Comparison of ENCODE assay signal across 27 mouse cellular contexts in genomic region chr17:12351564-12351963, GRCm38 (mm10). TPM values are rescaled to one million over a fixed set of nuclear protein-coding genes. Genes with fewer than 3 reads are reported as not detected.
DNase-seq lines count a peak whose midpoint lies in the region; ATAC-seq and TF ChIP-seq lines count a peak whose summit lies in the region.
"Had no signal": no experiment of that assay in that cellular context is flagged by ENCODE, and none has a peak within 500 bp of the region (broad histone marks: within the 10 kb centered on the region; RNA-seq: fewer than 3 reads in every experiment).

No protein-coding gene starts in this region.

- H3K79me2 ChIP-seq in CH12.LX (replicated peaks; ENCODE audit: control insufficient read depth, extremely low read depth, insufficient read depth, poor library complexity, severe bottlenecking): no peaks in the 10 kb centered on the region

- TF ChIP-seq CTCF in CH12.LX (conservative IDR thresholded peaks at IDR 0.05 in 1 of 2, IDR thresholded peaks at IDR 0.05 in 1 of 2; ENCODE audit: low read depth in 2 of 2, low read length in 2 of 2): no peak

- no peak overlapping the region for H3K4me3 ChIP-seq in intestine, embryonic 14.5 days (ENCODE audit: low read depth, low read length)
- no peak overlapping the region for H3K4me3 ChIP-seq in intestine, embryonic 16.5 days (ENCODE audit: low read length)
- no peak overlapping the region for H3K4me3 ChIP-seq in CH12.LX (replicated peaks in 1 of 3; ENCODE audit: low read depth in 2 of 3, low read length in 2 of 3, poor library complexity in 1 of 3)

- peak; percentile 72 for TF ChIP-seq EP300 in CH12.LX (IDR thresholded peaks at IDR 0.05; ENCODE audit: low read length)

- H3K9me3 ChIP-seq in intestine, embryonic 14.5 days (ENCODE audit: control insufficient read depth, low read length): no peaks in the 10 kb centered on the region
- no peaks in the 10 kb centered on the region for H3K9me3 ChIP-seq in intestine, embryonic 16.5 days (ENCODE audit: control insufficient read depth, low read length)
- H3K9me3 ChIP-seq in CH12.LX (replicated peaks; ENCODE audit: low read length): peaks cover 4% of the 10 kb centered on the region
- H3K9me3 ChIP-seq: G1E had no signal

- H3K4me2 ChIP-seq in intestine, embryonic 14.5 days (ENCODE audit: low read length): no peak overlapping the region
- no peak overlapping the region for H3K4me2 ChIP-seq in intestine, embryonic 16.5 days (ENCODE audit: low read depth, low read length)
- H3K4me2 ChIP-seq in CH12.LX (ENCODE audit: insufficient read depth, low read depth, poor library complexity, severe bottlenecking): peak overlapping the region; percentile 61

- no peak for ATAC-seq in intestine, embryonic 14.5 days (replicated peaks; ENCODE audit: low FRiP score, low TSS enrichment, low read depth)
- no peak for ATAC-seq in intestine, embryonic 16.5 days
- ATAC-seq in cerebellum, adult (ENCODE audit: insufficient number of reproducible peaks, low FRiP score, low TSS enrichment): no peak
- ATAC-seq: activated CD4-positive, CD25-positive, alpha-beta regulatory T cell, adult 4 months; CD4-positive, CD25-positive, alpha-beta regulatory T cell, adult 4 months; Patski had no signal

- no peak for TF ChIP-seq POLR2A in CH12.LX (IDR thresholded peaks at IDR 0.05; ENCODE audit: low read depth, low read length)

- no peak overlapping the region for H3K9ac ChIP-seq in intestine, embryonic 14.5 days (ENCODE audit: low read length)
- H3K9ac ChIP-seq in intestine, embryonic 16.5 days (ENCODE audit: low read depth, low read length): no peak overlapping the region
- 0 out of 2 replicates have a peak overlapping the region, but pooled peaks have one; percentile 13 for H3K9ac ChIP-seq in CH12.LX (ENCODE audit: insufficient read depth, low read depth)

- dilution Hi-C loops in CH12.LX (cut with MboI; ENCODE audit: extremely low pct_ligation_motif_present, extremely low pct_unique_long_range_greater_than_20kb, low sequenced_read_pairs): no loop called here

- peak; percentile 46 for DNase-seq in intestine, embryonic 14.5 days (ENCODE audit: low spot score)
- DNase-seq in A20 (ENCODE audit: low read depth, low spot score): peak; percentile 63
- peak; percentile 64 for DNase-seq in CH12.LX (ENCODE audit: extremely low read depth)
- peak; percentile 65 for DNase-seq in induced T-regulatory cell, adult 2 months (ENCODE audit: low read depth)
- DNase-seq in layer of hippocampus, postnatal 10 days (ENCODE audit: low spot score in 2 of 2): no peak
- no peak for DNase-seq in T-cell, adult 2 months (ENCODE audit: low spot score)
- DNase-seq: adrenal gland, adult 2 months; adrenal gland, adult 8-10 months; adrenal gland, postnatal 10 days; adrenal gland, postnatal 14 days; adrenal gland, postnatal 25 days; adrenal gland, postnatal 36 days; B cell, adult 2 months; cerebellum, adult 11 months; cerebellum, adult 11-12 months; cerebellum, adult 18-20 months; cerebellum, adult 2 months; cerebellum, adult 8-10 months; cerebellum, adult 9-10 months had no signal

- H3K36me3 ChIP-seq in intestine, embryonic 14.5 days (ENCODE audit: control insufficient read depth, insufficient read depth, low read length): no peaks in the 10 kb centered on the region
- H3K36me3 ChIP-seq in intestine, embryonic 16.5 days (ENCODE audit: control insufficient read depth, insufficient read depth, low read length): no peaks in the 10 kb centered on the region
- no peaks in the 10 kb centered on the region for H3K36me3 ChIP-seq in CH12.LX (replicated peaks in 1 of 2; ENCODE audit: control insufficient read depth in 1 of 2, insufficient read depth in 1 of 2, low read length in 1 of 2)
- H3K36me3 ChIP-seq: G1E had no signal

- 0 out of 2 replicates have a peak, but pooled peaks cover 4% of the 10 kb centered on the region for H3K4me1 ChIP-seq in intestine, embryonic 14.5 days (replicated peaks; ENCODE audit: control insufficient read depth, insufficient read depth, low read length)
- no peaks in the 10 kb centered on the region for H3K4me1 ChIP-seq in intestine, embryonic 16.5 days (ENCODE audit: control insufficient read depth, insufficient read depth, low read length)
- H3K4me1 ChIP-seq in CH12.LX (ENCODE audit: control insufficient read depth in 1 of 2, insufficient read depth in 2 of 2): peaks cover 10 to 26% of the 10 kb centered on the region in 2 experiments

- H3K27me3 ChIP-seq in intestine, embryonic 14.5 days (replicated peaks; ENCODE audit: control insufficient read depth, insufficient read depth, low read length): no peaks in the 10 kb centered on the region
- no peaks in the 10 kb centered on the region for H3K27me3 ChIP-seq in intestine, embryonic 16.5 days (replicated peaks; ENCODE audit: control insufficient read depth, insufficient read depth, low read length)
- no peaks in the 10 kb centered on the region for H3K27me3 ChIP-seq in CH12.LX (replicated peaks)
- H3K27me3 ChIP-seq: Patski had no signal

- in situ Hi-C loops in CH12.LX (cut with MboI; ENCODE audit: low pct_ligation_motif_present, low pct_unique_long_range_greater_than_20kb, low sequenced_read_pairs): no loop called here

- no peak overlapping the region for H3K27ac ChIP-seq in intestine, embryonic 14.5 days (ENCODE audit: low read depth)
- no peak overlapping the region for H3K27ac ChIP-seq in intestine, embryonic 16.5 days (ENCODE audit: low read length)
- H3K27ac ChIP-seq in CH12.LX (ENCODE audit: insufficient read depth, low read depth): peak overlapping the region; percentile 52

- 80% methylated on average over 6 of the region's 6 CpGs for WGBS in intestine, embryonic 14.5 days
- 84% methylated on average over 6 of the region's 6 CpGs for WGBS in intestine, embryonic 16.5 days

- no peak for TF ChIP-seq RAD21 in CH12.LX (IDR thresholded peaks at IDR 0.05; ENCODE audit: low read depth, low read length)

TF ChIP-seq in CH12.LX, 34 proteins besides CTCF, POLR2A, EP300 and RAD21 (continues in another document):
- TF ChIP-seq GABPA (IDR thresholded peaks at IDR 0.05; ENCODE audit: insufficient replicate concordance, low read depth, low read length) (no peak), MXI1 (IDR thresholded peaks at IDR 0.05; ENCODE audit: low read depth, low read length) (no peak), MEF2A (IDR thresholded peaks at IDR 0.05; ENCODE audit: borderline replicate concordance, low read depth, low read length) (peak; percentile 74; the same call in 1 of the 2 replicates), NELFE (IDR thresholded peaks at IDR 0.05; ENCODE audit: low read depth, low read length) (no peak), NRF1 (IDR thresholded peaks at IDR 0.05; ENCODE audit: low read depth, low read length) (no peak), MAFK (IDR thresholded peaks at IDR 0.05; ENCODE audit: insufficient replicate concordance, low read length) (no peak), PAX5 (IDR thresholded peaks at IDR 0.05; ENCODE audit: low read length) (no peak), POLR2AphosphoS2 (IDR thresholded peaks at IDR 0.05; ENCODE audit: low read depth, low read length) (no peak), USF1 (IDR thresholded peaks at IDR 0.05; ENCODE audit: low read depth, low read length) (no peak), E2F4 (IDR thresholded peaks at IDR 0.05; ENCODE audit: insufficient replicate concordance, low read depth, low read length) (no peak), MAX (IDR thresholded peaks at IDR 0.05; ENCODE audit: low read length) (no peak), JUND (conservative IDR thresholded peaks at IDR 0.05; ENCODE audit: low read depth, low read length) (peak; percentile 79), MYC (IDR thresholded peaks at IDR 0.05; ENCODE audit: low read depth, low read length) (0 out of 2 replicates have a peak, but pooled peaks have one; percentile 19), ZNF384 (IDR thresholded peaks at IDR 0.05; ENCODE audit: low read depth, low read length) (no peak), ZC3H11A (IDR thresholded peaks at IDR 0.05; ENCODE audit: low read depth, low read length) (no peak), IRF4 (IDR thresholded peaks at IDR 0.05; ENCODE audit: low read depth, low read length) (peak; percentile 91), BHLHE40 (IDR thresholded peaks at IDR 0.05; ENCODE audit: low read depth, low read length) (peak; percentile 43), TBP (conservative IDR thresholded peaks at IDR 0.05; ENCODE audit: low read depth, low read length) (no peak), KAT2A (IDR thresholded peaks at IDR 0.05; ENCODE audit: insufficient replicate concordance, low read length) (no peak), UBTF (IDR thresholded peaks at IDR 0.05; ENCODE audit: low read depth, low read length) (no peak), JUN (IDR thresholded peaks at IDR 0.05; ENCODE audit: insufficient read depth, low read depth, low read length) (peak; percentile 66), ZKSCAN1 (IDR thresholded peaks at IDR 0.05; ENCODE audit: borderline replicate concordance, low read depth, low read length) (no peak), ZMIZ1 (IDR thresholded peaks at IDR 0.05; ENCODE audit: low read depth, low read length) (no peak), HCFC1 (IDR thresholded peaks at IDR 0.05; ENCODE audit: low read depth, low read length) (no peak), MAZ (IDR thresholded peaks at IDR 0.05; ENCODE audit: low read depth, low read length) (0 out of 2 replicates have a peak, but pooled peaks have one; percentile 36), TCF12 (IDR thresholded peaks at IDR 0.05; ENCODE audit: low read depth, low read length) (no peak), SMC3 (IDR thresholded peaks at IDR 0.05; ENCODE audit: low read depth, low read length) (no peak), RCOR1 (conservative IDR thresholded peaks at IDR 0.05; ENCODE audit: low read depth, low read length) (peak; percentile 40; the same call in 1 of the 2 replicates), CHD1 (IDR thresholded peaks at IDR 0.05; ENCODE audit: low read depth, low read length) (no peak)

RNA-seq across cellular contexts. Expression of gene Plg, which starts 26.8 kb away (rescaled TPM):
- polyA plus RNA-seq in intestine, embryonic 14.5 days (2014; fragmentation: Nextera tagmentation; extraction: Ambion mirVana): 0.82 and 0.88 TPM in 2 replicates
- 2.3 and 6.5 TPM in 2 replicates for polyA plus RNA-seq in intestine, embryonic 16.5 days (2015; fragmentation: Nextera tagmentation; extraction: Ambion mirVana)
- not detected in 2 replicates for total RNA-seq in CH12.LX (2012; rRNA removed)
- total RNA-seq in CH12.LX (2014; rRNA removed): not detected in 2 replicates
- polyA plus RNA-seq in CH12.LX (2012; ENCODE audit: insufficient read length, low read depth): not detected in 2 replicates
- not detected for total RNA-seq in layer of hippocampus, postnatal 10 days (2021)
- total RNA-seq: adrenal gland, postnatal 25 days; ES-E14; G1E; MEL had no signal
- polyA plus RNA-seq: activated CD4-positive, CD25-positive, alpha-beta regulatory T cell, adult 4 months; CD4-positive, CD25-positive, alpha-beta regulatory T cell, adult 4 months; G1E had no signal

RNA-seq across cellular contexts. Expression of gene Map3k4, which starts 33.0 kb away (rescaled TPM):
- 42.6 and 46.8 TPM in 2 replicates for polyA plus RNA-seq in intestine, embryonic 14.5 days (2014; fragmentation: Nextera tagmentation; extraction: Ambion mirVana)
- polyA plus RNA-seq in intestine, embryonic 16.5 days (2015; fragmentation: Nextera tagmentation; extraction: Ambion mirVana): 25.6 and 28.3 TPM in 2 replicates
- total RNA-seq in CH12.LX (2012; rRNA removed) (21.7 and 22.6 TPM in 2 replicates), CH12.LX (2014; rRNA removed) (12.7 and 14.8 TPM in 2 replicates)
- polyA plus RNA-seq in CH12.LX (2012; ENCODE audit: insufficient read length, low read depth): 16.8 and 20.9 TPM in 2 replicates
- total RNA-seq in layer of hippocampus, postnatal 10 days (2021): 10 to 100 TPM; 35.6 to 49.9 TPM

Comparison
In these comparisons a context has a peak if more than half of its experiments do, and no peak if none do; other contexts are left out.
1. DNase-seq: peak in intestine, embryonic 14.5 days (single experiment), A20 (single experiment), CH12.LX (single experiment) and induced T-regulatory cell, adult 2 months (single experiment); none in layer of hippocampus, postnatal 10 days (0 of 2) and T-cell, adult 2 months (single experiment).